Mouse (Mus musculus) heart, embryonic 16.5 days (tissue): ENCODE measurements around the gene Car5a. TPM values are rescaled to one million over a fixed set of nuclear protein-coding genes. Genes with fewer than 3 reads are reported as not detected.

ENCODE experiments used
- ATAC-seq: fragments of 200-750 bp; cut with Nextera tagmentation; replicated peaks from 2 replicates; pipeline ENCODE4 v1.8.0; 2017; ENCODE audit warnings: moderate number of reproducible peaks; ENCODE audit not compliant: insufficient read depth, low FRiP score; ENCODE audit errors: extremely low read depth
- H3K27ac ChIP-seq: fragments of 300-500 bp; sonication (generic); 2 replicates; pipeline ENCODE4 v1.5.1; 2014; ENCODE audit warnings: mild to moderate bottlenecking, low read length, control low read depth, moderate library complexity
- H3K27me3 ChIP-seq: fragments of 300-500 bp; sonication (generic); 2 replicates; pipeline ENCODE4 v1.6.1; 2014; ENCODE audit warnings: low read length, mixed read lengths; ENCODE audit not compliant: control insufficient read depth, insufficient read depth
- H3K36me3 ChIP-seq: fragments of 300-500 bp; sonication (generic); 2 replicates; pipeline ENCODE4 v1.6.1; 2014; ENCODE audit not compliant: control insufficient read depth, insufficient read depth
- H3K4me1 ChIP-seq: fragments of 300-500 bp; sonication (generic); 2 replicates; pipeline ENCODE4 v1.6.1; 2014; ENCODE audit warnings: low read length, mixed read lengths; ENCODE audit not compliant: control insufficient read depth, insufficient read depth
- H3K4me2 ChIP-seq: fragments of 300-500 bp; sonication (generic); 2 replicates; pipeline ENCODE4 v1.6.1; 2014; ENCODE audit warnings: low read depth, mild to moderate bottlenecking, control low read depth, low read length
- H3K4me3 ChIP-seq: fragments of 300-500 bp; sonication (generic); 2 replicates; pipeline ENCODE4 v1.5.1; 2014; ENCODE audit warnings: mild to moderate bottlenecking, control low read depth, low read length
- H3K9ac ChIP-seq: fragments of 300-500 bp; sonication (generic); 2 replicates; pipeline ENCODE4 v1.6.1; 2014; ENCODE audit warnings: low read length, control low read depth
- H3K9me3 ChIP-seq: fragments of 300-500 bp; sonication (generic); replicated peaks from 2 replicates; pipeline ENCODE4 v1.6.1; 2016; ENCODE audit warnings: low read length; ENCODE audit not compliant: control insufficient read depth
- WGBS: fragments of 180-500 bp; shearing (Covaris S2); extraction: QIAGEN DNeasy Blood & Tissue Kit; methylation state at CpG from one replicate; pipeline ENCODE4 v1.1.7; 2014; 5-methylcytosine and 5-hydroxymethylcytosine counted together
- polyA plus RNA-seq: library from polyadenylated mRNA; unstranded; fragments of >200 nt; fragmentation: Nextera tagmentation; extraction: Ambion mirVana; gene quantifications from 2 replicates; pipeline ENCODE4 v1.2.1, GENCODE M21; 2015

Gene Car5a
- not detected in 2 replicates for polyA plus RNA-seq

DNA sequence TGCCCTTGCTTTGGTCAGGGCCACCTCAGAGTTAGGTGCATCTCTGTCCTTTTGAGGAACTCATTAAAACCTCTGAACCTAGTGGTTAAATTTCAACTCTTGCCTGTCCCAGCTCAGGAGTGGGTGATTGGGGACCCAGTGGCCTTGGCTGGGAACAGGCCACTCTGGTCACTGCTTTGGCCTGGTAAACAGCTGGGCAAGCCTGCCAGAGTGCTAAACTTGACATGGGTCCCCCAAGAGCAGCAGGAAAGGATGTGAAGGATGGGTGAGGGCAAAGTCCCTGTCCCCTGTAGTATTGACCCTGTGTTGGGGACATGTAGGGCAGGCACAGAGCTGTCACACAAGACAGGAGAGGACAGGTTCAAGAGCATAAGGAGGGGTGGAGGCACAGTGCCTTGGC lies at the start of gene Car5a:
Gene Car5a (minus strand): TSS at position 74 of the 400 bp plus-strand sequence.
- H3K9ac ChIP-seq: no peak within 1 kb of the TSS
- no peak within 1 kb of the TSS for H3K27ac ChIP-seq
- no peaks in the 10 kb centered on the region for H3K9me3 ChIP-seq
- H3K4me3 ChIP-seq: no peak within 1 kb of the TSS
- no peak within 1 kb of the TSS for H3K4me2 ChIP-seq
- H3K36me3 ChIP-seq: no peaks in the 10 kb centered on the region
- H3K4me1 ChIP-seq: peaks cover 22% of the 10 kb centered on the region
- H3K27me3 ChIP-seq: no peaks in the 10 kb centered on the region
- ATAC-seq: no peak

DNA sequence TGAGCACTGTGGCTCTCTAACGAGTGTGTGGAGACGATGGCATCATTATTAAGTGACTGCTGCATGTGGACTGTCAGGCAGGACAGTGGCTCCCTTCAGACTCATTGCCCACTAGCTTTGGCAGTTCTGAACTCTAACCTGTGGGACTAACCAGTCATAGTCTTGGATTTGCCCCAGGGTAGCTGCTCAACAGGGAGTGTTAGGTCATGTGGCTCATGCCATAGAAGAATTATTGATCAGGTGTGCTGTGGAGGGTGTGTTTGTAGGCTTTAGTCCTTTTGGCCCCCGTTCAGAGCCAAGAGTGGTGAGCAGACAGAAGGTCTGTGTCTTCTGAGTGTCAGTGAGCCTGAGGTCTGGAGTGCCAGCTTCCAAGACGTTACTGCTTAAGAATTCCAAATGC lies 48.2 kb upstream of the Car5a start:
- no peaks in the 10 kb centered on the region for H3K27me3 ChIP-seq
- no peak overlapping the region for H3K4me3 ChIP-seq
- WGBS: 71% methylated on average over 4 of the region's 4 CpGs
- H3K36me3 ChIP-seq: peaks cover 26% of the 10 kb centered on the region
- no peak overlapping the region for H3K9ac ChIP-seq
- ATAC-seq: no peak
- H3K4me2 ChIP-seq: no peak overlapping the region
- H3K9me3 ChIP-seq: no peaks in the 10 kb centered on the region
- H3K27ac ChIP-seq: no peak overlapping the region
- no peaks in the 10 kb centered on the region for H3K4me1 ChIP-seq

DNA sequence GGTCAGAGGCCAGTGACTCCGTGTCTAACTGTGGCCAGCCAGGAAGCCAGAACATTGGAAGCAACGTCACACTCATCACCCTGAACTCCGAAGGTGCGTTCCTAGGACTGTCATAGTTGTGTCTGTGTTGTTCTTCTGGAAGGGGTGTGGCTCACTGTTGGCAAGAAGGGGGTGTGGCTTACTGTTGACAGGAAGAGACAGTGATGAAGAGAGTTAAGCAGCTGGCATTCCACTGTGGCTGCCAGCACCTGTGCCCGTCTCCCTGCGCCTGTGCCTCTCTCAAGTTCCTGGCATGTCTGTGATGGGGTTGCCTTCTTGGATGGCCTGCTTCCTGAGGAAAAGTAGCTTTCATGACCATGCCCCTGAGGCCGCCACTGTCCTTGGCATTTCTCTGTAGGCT lies 46.9 kb upstream of the Car5a start:
- H3K4me2 ChIP-seq: no peak overlapping the region
- no peak overlapping the region for H3K9ac ChIP-seq
- no peak for ATAC-seq
- 77% methylated on average over 7 of the region's 7 CpGs for WGBS
- no peaks in the 10 kb centered on the region for H3K27me3 ChIP-seq
- H3K4me3 ChIP-seq: no peak overlapping the region
- no peaks in the 10 kb centered on the region for H3K4me1 ChIP-seq
- H3K9me3 ChIP-seq: no peaks in the 10 kb centered on the region
- peaks cover 14% of the 10 kb centered on the region for H3K36me3 ChIP-seq
- no peak overlapping the region for H3K27ac ChIP-seq

DNA sequence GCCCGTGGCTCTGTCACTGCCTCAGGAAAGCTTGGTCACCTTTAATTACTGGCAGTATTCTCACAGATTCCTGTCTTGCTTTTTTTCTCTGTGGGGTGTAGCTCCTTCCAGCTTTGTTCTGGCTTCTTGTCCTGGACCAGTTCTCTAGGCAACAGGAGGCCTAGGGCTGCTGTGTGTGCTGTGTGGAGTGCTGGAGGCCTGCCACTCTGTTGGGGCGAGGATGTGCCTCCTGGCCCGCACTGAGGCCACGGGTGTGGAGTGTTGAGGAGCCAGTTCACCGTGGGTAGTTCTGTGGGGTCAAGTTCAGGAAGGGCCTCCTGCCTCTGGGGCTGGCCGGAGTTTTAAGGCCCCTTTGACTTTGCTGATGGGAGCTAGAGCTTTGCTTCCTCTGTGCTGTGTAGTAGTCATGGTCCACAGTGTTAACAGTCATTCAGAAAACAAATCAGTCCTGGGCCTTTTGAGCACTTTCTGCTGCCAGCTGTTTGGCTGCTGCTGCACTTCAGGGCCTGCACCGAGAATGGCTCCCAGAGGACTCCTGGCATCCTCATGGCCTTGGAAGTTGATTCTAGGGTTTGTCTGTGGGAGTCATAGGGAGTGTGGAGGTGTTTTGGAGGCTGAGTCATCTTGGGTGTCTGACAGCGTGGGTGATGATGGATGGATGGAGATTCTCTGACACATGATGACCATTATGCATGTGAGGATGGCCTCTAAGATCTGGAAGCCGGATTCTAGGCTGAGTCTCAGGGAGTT lies 46.0 kb upstream of the Car5a start:
- Histone ChIP-seq H3K36me3 (peaks cover 11% of the 10 kb centered on the region), H3K27me3 (no peaks in the 10 kb centered on the region), H3K27ac (no peak overlapping the region), H3K4me1 (no peaks in the 10 kb centered on the region), H3K9ac (no peak overlapping the region), H3K4me3 (no peak overlapping the region), H3K4me2 (no peak overlapping the region), H3K9me3 (no peaks in the 10 kb centered on the region)
- 85% methylated on average over 9 of the region's 9 CpGs for WGBS
- no peak for ATAC-seq

DNA sequence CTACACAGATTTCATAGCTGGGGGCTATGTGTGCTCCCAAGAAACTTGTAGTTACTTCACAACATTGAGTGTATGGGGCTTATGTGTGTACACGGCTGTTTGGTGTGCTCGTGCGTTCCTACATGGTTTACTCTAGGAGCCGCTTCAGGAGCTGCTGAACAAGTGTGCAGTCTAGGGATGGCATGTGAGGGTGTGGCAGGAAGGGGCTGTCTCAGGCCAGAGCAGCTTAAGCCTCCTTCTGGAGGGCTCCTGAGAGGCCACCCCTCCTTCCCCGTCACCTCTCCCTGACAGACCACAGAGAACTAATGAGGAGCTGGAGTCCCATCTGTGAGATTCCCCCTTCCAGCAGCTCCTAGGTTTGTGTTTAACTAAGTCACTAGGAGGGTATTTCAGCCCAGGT lies 43.2 kb upstream of the Car5a start:
- ATAC-seq: no peak
- WGBS: 86% methylated on average over 5 of the region's 5 CpGs
- no peak overlapping the region for H3K9ac ChIP-seq
- no peak overlapping the region for H3K4me3 ChIP-seq
- no peaks in the 10 kb centered on the region for H3K9me3 ChIP-seq
- no peaks in the 10 kb centered on the region for H3K27me3 ChIP-seq
- no peaks in the 10 kb centered on the region for H3K4me1 ChIP-seq
- peaks cover 17% of the 10 kb centered on the region; the same call in 1 of the 2 replicates for H3K36me3 ChIP-seq
- no peak overlapping the region for H3K27ac ChIP-seq
- no peak overlapping the region for H3K4me2 ChIP-seq

DNA sequence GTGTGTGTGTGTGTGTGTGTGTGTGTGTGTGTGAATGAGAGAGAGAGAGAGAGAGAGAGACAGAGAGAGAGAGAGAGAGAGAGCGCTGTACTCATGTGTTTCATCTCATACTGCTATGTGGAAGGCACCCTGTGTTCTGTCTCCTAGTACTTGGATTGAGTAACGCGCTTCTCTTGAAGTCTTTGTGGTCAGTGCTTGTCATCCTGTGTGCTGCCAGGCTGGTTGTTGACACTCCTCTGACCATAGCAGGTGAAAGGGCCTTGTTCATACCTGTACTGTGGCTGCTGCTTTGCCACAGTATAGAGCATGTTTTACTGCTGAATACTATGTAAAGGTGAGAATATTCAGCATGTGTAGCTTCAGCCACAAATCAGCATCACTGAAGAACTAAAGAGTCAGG lies 41.0 kb upstream of the Car5a start:
- H3K9me3 ChIP-seq: no peaks in the 10 kb centered on the region
- H3K27me3 ChIP-seq: no peaks in the 10 kb centered on the region
- H3K36me3 ChIP-seq: peaks cover 14% of the 10 kb centered on the region; the same call in 1 of the 2 replicates
- no peaks in the 10 kb centered on the region for H3K4me1 ChIP-seq
- WGBS: 96% methylated on average over 3 of the region's 3 CpGs
- no peak overlapping the region for H3K27ac ChIP-seq
- H3K9ac ChIP-seq: no peak overlapping the region
- no peak for ATAC-seq
- H3K4me2 ChIP-seq: no peak overlapping the region
- no peak overlapping the region for H3K4me3 ChIP-seq

DNA sequence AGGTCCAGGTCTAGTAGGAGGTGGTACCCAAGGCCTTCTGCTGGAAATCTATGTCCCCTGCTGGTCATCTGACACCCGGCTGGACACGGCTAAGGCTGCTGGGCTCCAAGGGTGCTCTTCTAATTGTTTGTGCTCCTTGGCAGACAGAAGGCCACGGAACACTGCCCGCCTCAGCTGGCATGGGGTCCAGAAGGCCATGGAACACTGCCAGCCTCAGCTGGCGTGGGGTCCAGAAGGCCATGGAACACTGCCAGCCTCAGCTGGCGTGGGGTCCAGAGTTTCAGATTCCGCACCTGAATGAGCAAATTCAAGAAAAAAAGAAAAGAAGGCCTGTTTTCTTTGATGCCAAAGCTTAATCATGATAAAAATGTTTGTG lies 36.8 kb upstream of the Car5a start:
- Histone ChIP-seq H3K27me3 (no peaks in the 10 kb centered on the region), H3K4me3 (no peak overlapping the region), H3K36me3 (peaks cover 30% of the 10 kb centered on the region), H3K4me2 (no peak overlapping the region), H3K9ac (no peak overlapping the region), H3K4me1 (no peaks in the 10 kb centered on the region), H3K27ac (no peak overlapping the region), H3K9me3 (no peaks in the 10 kb centered on the region)
- WGBS: 71% methylated on average over 7 of the region's 7 CpGs
- ATAC-seq: no peak

DNA sequence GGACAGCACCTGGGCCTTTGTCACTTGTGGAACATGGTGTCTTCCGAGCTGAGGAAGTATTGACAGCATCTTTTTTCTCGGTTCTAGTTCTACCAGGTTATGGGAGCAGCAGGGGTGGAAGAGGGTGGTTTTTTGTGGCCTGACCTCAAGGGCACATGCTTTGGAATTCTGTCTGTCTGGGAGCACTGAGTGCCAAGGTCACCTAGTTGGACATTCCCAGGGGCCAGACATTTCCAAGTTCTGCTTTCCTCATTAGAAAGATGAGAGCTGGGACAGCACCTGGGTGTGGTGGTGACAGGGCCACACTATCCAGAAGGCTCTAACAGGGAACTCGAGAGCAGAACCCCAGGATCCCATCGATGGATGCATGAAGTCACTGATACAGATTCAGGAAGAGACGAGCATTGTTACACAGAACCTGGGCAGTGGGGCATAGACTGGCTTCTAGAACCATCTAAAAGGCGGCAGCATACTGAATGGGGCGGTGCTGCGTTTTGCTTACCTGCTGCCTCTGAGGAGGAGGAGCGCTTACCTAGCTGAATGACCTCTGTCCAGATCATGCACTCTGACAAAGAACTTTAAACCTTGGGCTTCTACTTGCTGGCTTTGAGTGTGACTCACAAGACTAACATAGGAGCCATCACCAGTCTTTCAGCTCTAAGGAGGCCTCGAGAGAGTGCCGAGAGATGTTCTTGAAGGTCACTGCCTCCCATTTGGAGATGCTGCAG lies 36.3 kb upstream of the Car5a start:
- Histone ChIP-seq H3K4me1 (no peaks in the 10 kb centered on the region), H3K4me3 (no peak overlapping the region), H3K27me3 (no peaks in the 10 kb centered on the region), H3K9me3 (no peaks in the 10 kb centered on the region), H3K4me2 (no peak overlapping the region), H3K27ac (no peak overlapping the region), H3K36me3 (peaks cover 35% of the 10 kb centered on the region), H3K9ac (no peak overlapping the region)
- WGBS: 77% methylated on average over 11 of the region's 11 CpGs
- no peak for ATAC-seq

DNA sequence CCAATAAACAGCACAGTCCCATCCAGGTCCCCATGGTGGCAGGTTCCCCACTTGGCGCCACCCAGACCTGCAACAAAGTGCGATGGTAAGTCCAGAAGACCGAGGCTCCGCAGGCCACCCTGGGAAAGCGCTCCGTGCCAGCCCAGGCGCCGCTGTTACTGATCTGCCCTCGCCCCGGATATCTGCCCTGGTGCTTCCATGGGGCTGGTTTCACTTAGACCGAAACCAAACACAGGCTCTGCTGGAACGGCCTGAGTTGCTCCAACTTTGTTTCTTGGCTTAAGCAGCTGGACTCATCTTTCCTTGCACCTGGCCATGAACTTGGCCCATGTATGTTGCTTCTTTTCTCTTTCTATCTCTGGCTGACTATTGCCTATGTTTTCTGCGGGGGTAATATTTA lies 34.0 kb upstream of the Car5a start:
- Histone ChIP-seq H3K4me3 (no peak overlapping the region), H3K27me3 (no peaks in the 10 kb centered on the region), H3K4me2 (no peak overlapping the region), H3K36me3 (peaks cover 35% of the 10 kb centered on the region), H3K4me1 (no peaks in the 10 kb centered on the region), H3K27ac (no peak overlapping the region), H3K9ac (no peak overlapping the region), H3K9me3 (no peaks in the 10 kb centered on the region)
- WGBS: 95% methylated on average over 13 of the region's 13 CpGs
- ATAC-seq: no peak
